Mouse (Mus musculus) MEL (cell line): ENCODE measurements at regions not wholly inside any gene's neighbourhood (a gene's known extent, or its start where the extent isn't known, plus 50 kb on each side); places are given as distances from the start of the nearest gene placed in this dataset.

Source experiments
- DNase-seq: peaks from one replicate; pipeline ENCODE4 v3.0.0; 2011; ENCODE audit warnings: low read depth, low spot score
- H3K27ac ChIP-seq: 2 replicates; pipeline ENCODE4 v1.5.1; 2012; ENCODE audit warnings: low read depth, mild to moderate bottlenecking, control low read depth, low read length, moderate library complexity; ENCODE audit not compliant: control insufficient read depth
- H3K27me3 ChIP-seq, 2 experiments: fragments of 150-350 bp in 1 of 2; sonication (generic) in 1 of 2; 2 replicates each; pipeline ENCODE4 v1.6.1; 2012; ENCODE audit warnings: low read length in 2 of 2, mild to moderate bottlenecking in 2 of 2, improper control_type of control experiment in 1 of 2, moderate library complexity in 1 of 2; ENCODE audit not compliant: insufficient read depth in 2 of 2, control insufficient read depth in 1 of 2
- H3K36me3 ChIP-seq, 2 experiments: 2 replicates each; pipeline ENCODE4 v1.6.1; 2012 to 2014; ENCODE audit warnings: low read length in 2 of 2, improper control_type of control experiment in 1 of 2, inconsistent platforms in 1 of 2, mild to moderate bottlenecking in 1 of 2; ENCODE audit not compliant: insufficient read depth in 2 of 2, control insufficient read depth in 1 of 2
- H3K4me1 ChIP-seq, 2 experiments: fragments of 150-350 bp in 1 of 2; sonication (generic) in 1 of 2; 2 replicates each; pipeline ENCODE4 v1.6.1; 2012; ENCODE audit warnings: low read length in 2 of 2, improper control_type of control experiment in 1 of 2, mild to moderate bottlenecking in 1 of 2; ENCODE audit not compliant: insufficient read depth in 2 of 2, control insufficient read depth in 1 of 2
- H3K4me3 ChIP-seq, 2 experiments: fragments of 150-350 bp in 1 of 2; sonication (generic) in 1 of 2; 2 replicates each; pipeline ENCODE4 v1.5.1; 2012; ENCODE audit warnings: low read depth in 2 of 2, low read length in 2 of 2, mild to moderate bottlenecking in 2 of 2, moderate library complexity in 2 of 2, control low read depth in 1 of 2, improper control_type of control experiment in 1 of 2; ENCODE audit not compliant: control insufficient read depth in 1 of 2, insufficient read depth in 1 of 2
- H3K79me2 ChIP-seq: 2 replicates; pipeline ENCODE4 v1.6.1; 2012; ENCODE audit warnings: mild to moderate bottlenecking, low read length, moderate library complexity; ENCODE audit not compliant: control insufficient read depth, poor library complexity, insufficient read depth
- H3K9ac ChIP-seq: 2 replicates; pipeline ENCODE4 v1.6.1; 2012; ENCODE audit warnings: low read depth, mild to moderate bottlenecking, control low read depth, low read length, moderate library complexity; ENCODE audit not compliant: control insufficient read depth, poor library complexity, severe bottlenecking
- H3K9me3 ChIP-seq: fragments of 150-350 bp; sonication (generic); replicated peaks from 2 replicates; pipeline ENCODE4 v1.6.1; 2012; ENCODE audit warnings: mild to moderate bottlenecking, low read length, improper control_type of control experiment, moderate library complexity; ENCODE audit not compliant: insufficient read depth
- BHLHE40 ChIP-seq: IDR thresholded peaks from 2 replicates; pipeline ENCODE4 v1.6.1; 2012; ENCODE audit warnings: low read depth, mild to moderate bottlenecking, inconsistent platforms, low read length, improper control_type of control experiment, borderline replicate concordance
- CHD1 ChIP-seq: IDR thresholded peaks from 2 replicates; pipeline ENCODE4 v1.6.1; 2012; ENCODE audit warnings: low read depth, mild to moderate bottlenecking, inconsistent platforms, low read length, improper control_type of control experiment
- CTCF ChIP-seq, 3 experiments: IDR thresholded peaks in 2 of 3; conservative IDR thresholded peaks in 1 of 3; 2 replicates each; pipeline ENCODE4 v1.5.1; 2011 to 2012; ENCODE audit warnings: low read length in 3 of 3, low read depth in 2 of 3, mild to moderate bottlenecking in 2 of 3, improper control_type of control experiment in 1 of 3, inconsistent platforms in 1 of 3, mixed read lengths in 1 of 3, moderate library complexity in 1 of 3; ENCODE audit not compliant: control insufficient read depth in 1 of 3, insufficient read depth in 1 of 3, poor library complexity in 1 of 3, severe bottlenecking in 1 of 3
- E2F4 ChIP-seq: IDR thresholded peaks from 2 replicates; pipeline ENCODE4 v1.6.1; 2011; ENCODE audit warnings: low read depth, low read length, improper control_type of control experiment, borderline replicate concordance
- ETS1 ChIP-seq: IDR thresholded peaks from 2 replicates; pipeline ENCODE4 v1.6.1; 2012; ENCODE audit warnings: low read depth, mild to moderate bottlenecking, inconsistent platforms, low read length, improper control_type of control experiment, moderate library complexity
- JUND ChIP-seq: IDR thresholded peaks from 2 replicates; pipeline ENCODE4 v1.6.1; 2011; ENCODE audit warnings: low read depth, mild to moderate bottlenecking, improper control_type of control experiment, low read length
- MAFK ChIP-seq: IDR thresholded peaks from 2 replicates; pipeline ENCODE4 v1.6.1; 2011; ENCODE audit warnings: low read depth, mild to moderate bottlenecking, low read length, improper control_type of control experiment, borderline replicate concordance
- MAX ChIP-seq: IDR thresholded peaks from 2 replicates; pipeline ENCODE4 v1.6.1; 2011; ENCODE audit warnings: low read length, improper control_type of control experiment
- MEF2A ChIP-seq: IDR thresholded peaks from 2 replicates; pipeline ENCODE4 v1.6.1; 2014; ENCODE audit warnings: low read depth, mild to moderate bottlenecking, inconsistent platforms, low read length, improper control_type of control experiment; ENCODE audit not compliant: poor library complexity, insufficient replicate concordance, severe bottlenecking; ENCODE audit errors: extremely low read depth
- MYC ChIP-seq: IDR thresholded peaks from 2 replicates; pipeline ENCODE4 v1.6.1; 2011; ENCODE audit warnings: low read depth, mild to moderate bottlenecking, low read length, improper control_type of control experiment, moderate library complexity
- NELFE ChIP-seq: IDR thresholded peaks from 2 replicates; pipeline ENCODE4 v1.6.1; 2011; ENCODE audit warnings: low read depth, low read length, improper control_type of control experiment
- NRF1 ChIP-seq: IDR thresholded peaks from 2 replicates; pipeline ENCODE4 v1.6.1; 2014; ENCODE audit warnings: low read depth, mild to moderate bottlenecking, inconsistent platforms, low read length, improper control_type of control experiment, moderate library complexity; ENCODE audit not compliant: poor library complexity, insufficient read depth, severe bottlenecking
- POLR2A ChIP-seq, 2 experiments: IDR thresholded peaks; 2 replicates each; pipeline ENCODE4 v1.6.1; 2011 to 2012; ENCODE audit warnings: low read length in 2 of 2, mild to moderate bottlenecking in 2 of 2, control low read depth in 1 of 2, improper control_type of control experiment in 1 of 2, low read depth in 1 of 2, moderate library complexity in 1 of 2; ENCODE audit not compliant: control insufficient read depth in 1 of 2, insufficient read depth in 1 of 2, poor library complexity in 1 of 2
- SIN3A ChIP-seq: IDR thresholded peaks from 2 replicates; pipeline ENCODE4 v1.6.1; 2012; ENCODE audit warnings: low read length, improper control_type of control experiment, inconsistent platforms
- USF1 ChIP-seq: IDR thresholded peaks from 2 replicates; pipeline ENCODE4 v1.6.1; 2014; ENCODE audit warnings: low read depth, mild to moderate bottlenecking, inconsistent platforms, low read length, improper control_type of control experiment, moderate library complexity
- USF2 ChIP-seq, 2 experiments: IDR thresholded peaks; 2 replicates each; pipeline ENCODE4 v1.6.1; 2011 to 2012; ENCODE audit warnings: improper control_type of control experiment in 2 of 2, low read length in 2 of 2, borderline replicate concordance in 1 of 2, inconsistent platforms in 1 of 2, low read depth in 1 of 2, mild to moderate bottlenecking in 1 of 2; ENCODE audit not compliant: insufficient read depth in 1 of 2
- ZC3H11A ChIP-seq: IDR thresholded peaks from 2 replicates; pipeline ENCODE4 v1.6.1; 2012; ENCODE audit warnings: low read depth, mild to moderate bottlenecking, inconsistent platforms, low read length, improper control_type of control experiment
- ZKSCAN1 ChIP-seq: IDR thresholded peaks from 2 replicates; pipeline ENCODE4 v1.6.1; 2012; ENCODE audit warnings: low read depth, mild to moderate bottlenecking, inconsistent platforms, low read length, improper control_type of control experiment, moderate library complexity
- ZNF384 ChIP-seq: IDR thresholded peaks from 2 replicates; pipeline ENCODE4 v1.6.1; 2012; ENCODE audit warnings: low read depth, mild to moderate bottlenecking, inconsistent platforms, low read length, improper control_type of control experiment

DNA sequence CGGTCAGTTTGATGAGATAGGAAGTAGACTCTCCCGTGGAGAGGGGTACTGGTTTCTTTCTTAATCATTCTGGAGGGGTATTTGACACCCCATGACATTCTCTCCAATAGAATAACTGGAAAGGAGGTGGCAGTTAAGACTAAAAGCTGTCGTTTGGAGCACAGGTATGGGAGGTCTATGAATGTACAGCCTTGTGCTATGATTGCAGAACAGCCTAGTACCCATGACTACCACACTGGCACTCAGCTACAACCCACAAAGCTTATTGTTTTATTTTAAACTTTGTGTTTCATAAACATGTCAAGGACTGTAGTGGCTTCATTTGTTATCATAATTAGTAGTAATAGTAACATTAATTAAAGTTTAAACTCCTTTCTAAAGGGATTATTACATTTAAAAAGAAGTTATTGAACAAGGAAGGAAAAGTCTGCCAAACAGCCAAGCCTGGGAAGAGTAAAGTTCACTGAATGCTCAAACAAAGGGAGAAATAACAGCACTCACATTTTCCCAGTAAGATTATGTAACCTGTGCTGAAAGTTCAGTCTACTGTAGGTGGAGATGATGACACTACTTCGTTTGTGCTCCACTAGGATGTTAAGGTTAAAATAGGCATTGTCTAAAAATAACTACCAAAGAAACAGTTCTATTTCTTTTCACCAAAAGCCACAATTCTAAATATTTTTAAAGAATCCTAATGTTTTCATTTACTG, 295.2 kb downstream of the Pcsk1 start:
- TF ChIP-seq POLR2A (IDR thresholded peaks at IDR 0.05; ENCODE audit: control insufficient read depth in 1 of 2, insufficient read depth in 1 of 2, low read depth in 1 of 2, low read length in 2 of 2, poor library complexity in 1 of 2), result no peak
- TF ChIP-seq MAFK, result no peak
- no peak for TF ChIP-seq MAX
- TF ChIP-seq JUND, result no peak
- no peak for TF ChIP-seq NELFE
- TF ChIP-seq ZC3H11A, result no peak
- no peak for TF ChIP-seq BHLHE40
- TF ChIP-seq ZKSCAN1, result no peak
- no peak for TF ChIP-seq E2F4
- TF ChIP-seq USF2 (IDR thresholded peaks at IDR 0.05; ENCODE audit: borderline replicate concordance in 1 of 2, insufficient read depth in 1 of 2, low read depth in 1 of 2, low read length in 2 of 2), result no peak
- TF ChIP-seq SIN3A, result no peak
- no peak for TF ChIP-seq ZNF384
- TF ChIP-seq CHD1, result no peak
- no peaks in the 10 kb centered on the region for H3K36me3 ChIP-seq
- H3K79me2 ChIP-seq, result no peaks in the 10 kb centered on the region
- no peak overlapping the region for H3K9ac ChIP-seq
- DNase-seq, result no peak
- no peak overlapping the region for H3K4me3 ChIP-seq
- H3K9me3 ChIP-seq, result no peaks in the 10 kb centered on the region
- H3K27me3 ChIP-seq, result no peaks in the 10 kb centered on the region
- no peaks in the 10 kb centered on the region for H3K4me1 ChIP-seq
- H3K27ac ChIP-seq, result no peak overlapping the region

DNA sequence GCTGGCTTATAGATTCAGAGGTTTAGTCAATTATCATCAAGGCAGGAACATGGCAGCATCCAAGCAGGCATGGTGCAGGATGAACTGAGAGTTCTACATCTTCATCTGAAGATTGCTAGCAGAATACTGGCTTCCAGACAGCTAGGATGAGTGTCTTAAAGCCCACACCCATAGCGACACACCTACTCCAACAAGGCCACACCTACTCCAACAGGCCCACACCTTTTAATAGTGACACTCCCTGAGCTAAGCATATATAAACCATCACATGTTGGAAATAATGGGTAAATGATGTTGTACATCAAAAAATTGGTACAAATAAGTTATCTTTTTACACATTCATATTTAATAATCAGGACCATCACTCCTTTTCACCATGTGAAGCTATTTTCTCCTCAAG, 299.6 kb downstream of the Pcsk1 start:
- no peak overlapping the region for H3K27ac ChIP-seq
- H3K9ac ChIP-seq, result no peak overlapping the region
- H3K9me3 ChIP-seq, result no peaks in the 10 kb centered on the region
- H3K36me3 ChIP-seq, result no peaks in the 10 kb centered on the region
- H3K4me1 ChIP-seq, result no peaks in the 10 kb centered on the region
- no peak for DNase-seq
- no peaks in the 10 kb centered on the region for H3K79me2 ChIP-seq
- H3K27me3 ChIP-seq, result no peaks in the 10 kb centered on the region
- no peak for TF ChIP-seq CTCF (IDR thresholded peaks at IDR 0.05 in 2 of 3, conservative IDR thresholded peaks at IDR 0.05 in 1 of 3; ENCODE audit: control insufficient read depth in 1 of 3, insufficient read depth in 1 of 3, low read depth in 2 of 3, low read length in 3 of 3, poor library complexity in 1 of 3, severe bottlenecking in 1 of 3)
- TF ChIP-seq ETS1, result no peak
- no peak for TF ChIP-seq NRF1
- no peak for TF ChIP-seq CHD1
- TF ChIP-seq USF1, result no peak
- no peak for TF ChIP-seq MEF2A
- no peak for TF ChIP-seq ZNF384
- no peak for TF ChIP-seq MYC
- TF ChIP-seq, all 39 proteins: peak for 0
- no peak overlapping the region for H3K4me3 ChIP-seq
